Mouse (Mus musculus): ENCODE results near the gene Peak1.
A peak's percentile ranks its signal among the peaks of the same experiment; 100 is the strongest.

Gene Peak1

GRCm38 (mm10) chr9:56415935-56416607 lies 1.8 kb downstream of the Peak1 start:
- no peak for ATAC-seq (ENCODE audit: low TSS enrichment)

- ATAC-seq (ENCODE audit: low TSS enrichment), result no peak
These were observed 2.5 kb downstream of the Peak1 start for GRCm38 (mm10) chr9:56415393-56415792.

- ATAC-seq (ENCODE audit: low TSS enrichment), result no peak
These were observed 3.5 kb downstream of the Peak1 start for GRCm38 (mm10) chr9:56414322-56414721.

GRCm38 (mm10) chr9:56412716-56413115 lies 5.2 kb downstream of the Peak1 start:
- ATAC-seq (ENCODE audit: low TSS enrichment), result no peak

GRCm38 (mm10) chr9:56409928-56410327 lies 7.9 kb downstream of the Peak1 start:
- ATAC-seq (ENCODE audit: low TSS enrichment), result no peak

GRCm38 (mm10) chr9:56404619-56405018 lies 13.2 kb downstream of the Peak1 start:
- no peak for ATAC-seq (ENCODE audit: low TSS enrichment)

GRCm38 (mm10) chr9:56396306-56396705 lies 21.6 kb downstream of the Peak1 start:
- ATAC-seq (ENCODE audit: low TSS enrichment), result peak; percentile 92

GRCm38 (mm10) chr9:56392857-56393256 lies 25.0 kb downstream of the Peak1 start:
- ATAC-seq (ENCODE audit: low TSS enrichment), result no peak

- ATAC-seq (ENCODE audit: low TSS enrichment), result no peak
These were observed 35.1 kb downstream of the Peak1 start for GRCm38 (mm10) chr9:56382786-56383185.

GRCm38 (mm10) chr9:56374401-56374800 lies 43.5 kb downstream of the Peak1 start:
- peak; percentile 84 for ATAC-seq (ENCODE audit: low TSS enrichment)

- ATAC-seq (ENCODE audit: low TSS enrichment), result no peak
These were observed 47.2 kb downstream of the Peak1 start for GRCm38 (mm10) chr9:56370710-56371109.

GRCm38 (mm10) chr9:56368814-56369213 lies 49.1 kb downstream of the Peak1 start:
- no peak for ATAC-seq (ENCODE audit: low TSS enrichment)

GRCm38 (mm10) chr9:56363306-56363705 lies 54.6 kb downstream of the Peak1 start:
- ATAC-seq (ENCODE audit: low TSS enrichment), result no peak

- no peak for ATAC-seq (ENCODE audit: low TSS enrichment)
These were observed 58.6 kb downstream of the Peak1 start for GRCm38 (mm10) chr9:56359261-56359660.

- no peak for ATAC-seq (ENCODE audit: low TSS enrichment)
These were observed 62.7 kb downstream of the Peak1 start for GRCm38 (mm10) chr9:56355186-56355585.

- peak; percentile 31; the same call in 1 of the 2 replicates for ATAC-seq (ENCODE audit: low TSS enrichment)
These were observed 71.5 kb downstream of the Peak1 start for GRCm38 (mm10) chr9:56346321-56346720.

GRCm38 (mm10) chr9:56339426-56340195 lies 78.3 kb downstream of the Peak1 start:
- ATAC-seq (ENCODE audit: low TSS enrichment), result peak; percentile 47; the same call in 1 of the 2 replicates

- no peak for ATAC-seq (ENCODE audit: low TSS enrichment)
These were observed 83.5 kb downstream of the Peak1 start for GRCm38 (mm10) chr9:56334363-56334762.

- ATAC-seq (ENCODE audit: low TSS enrichment), result no peak
These were observed 85.1 kb downstream of the Peak1 start for GRCm38 (mm10) chr9:56332774-56333173.

- no peak for ATAC-seq (ENCODE audit: low TSS enrichment)
These were observed 91.3 kb downstream of the Peak1 start for GRCm38 (mm10) chr9:56326511-56327005.

GRCm38 (mm10) chr9:56325725-56326124 lies 92.1 kb downstream of the Peak1 start:
- no peak for ATAC-seq (ENCODE audit: low TSS enrichment)

- ATAC-seq (ENCODE audit: low TSS enrichment), result peak; percentile 52; the same call in 1 of the 2 replicates
These were observed 93.1 kb downstream of the Peak1 start for GRCm38 (mm10) chr9:56324576-56325355.

All from frontal cortex, adult (tissue).